Mouse (Mus musculus): Measurements from ENCODE around the gene Hpcal4.

GRCm38 (mm10) chr4:123220637-123221036 lies 37.6 kb downstream of the Hpcal4 start:
- no peak for TF ChIP-seq ZNF384 (IDR thresholded peaks at IDR 0.05; ENCODE audit: low read depth, low read length)
- no peak for TF ChIP-seq CHD2 (IDR thresholded peaks at IDR 0.05; ENCODE audit: low read depth, low read length)
- no peak for TF ChIP-seq HCFC1 (IDR thresholded peaks at IDR 0.05; ENCODE audit: borderline replicate concordance, insufficient read depth, low read length)

Data from ES-E14 (cell line).